ENCODE assay signal across 7 mouse cellular contexts in genomic region chr5:118015028-118015427, GRCm38 (mm10). TPM values are rescaled to one million over a fixed set of nuclear protein-coding genes. Genes with fewer than 3 reads are reported as not detected.
DNase-seq lines count a peak whose midpoint lies in the region; ATAC-seq lines count a peak whose summit lies in the region.

No protein-coding gene starts in this region.

- peak; percentile 57 for DNase-seq in 3T3-L1 (ENCODE audit: low read depth, low spot score)
- peak; percentile 21 for DNase-seq in 416B (ENCODE audit: low read depth)
- peak; percentile 75 to 84 for DNase-seq in cerebellum, adult 18-20 months
- DNase-seq in heart, adult 8-10 months (ENCODE audit: low spot score): peak; percentile 47
- DNase-seq in kidney, postnatal 36 days: peak; percentile 88 to 92
- no peak for DNase-seq in layer of hippocampus, adult 9-10 months (ENCODE audit: low spot score)

- no peak for ATAC-seq in inflammation-experienced regulatory T-cells, adult 6 months

RNA-seq across cellular contexts. Expression of gene Tesc, which starts 12.5 kb away (rescaled TPM):
- 100 to 1,000 TPM; 204 to 264 (median 228) TPM for total RNA-seq in heart, adult 8-10 months (2022)
- 1 to 10 TPM; 3.2 to 6.1 (median 5.5) TPM for polyA plus RNA-seq in inflammation-experienced regulatory T-cells, adult 6 months (2017; shearing (Covaris generic))

RNA-seq across cellular contexts. Expression of gene Fbxo21, which starts 38.5 kb away (rescaled TPM):
- 10 to 100 TPM; 29.2 to 43.0 (median 35.2) TPM for total RNA-seq in heart, adult 8-10 months (2022)
- polyA plus RNA-seq in inflammation-experienced regulatory T-cells, adult 6 months (2017; shearing (Covaris generic)): 10 to 100 TPM in 1 of 3 experiments, 1 to 10 TPM in 2; 8.3 to 15.6 (median 9.3) TPM
